Mouse (Mus musculus) spleen, embryonic (tissue): Measurements from ENCODE around the gene Osbpl6.

Experiments
- CTCF ChIA-PET: fragments of 350-600 bp; sonication (Branson Sonifier 250); formaldehyde crosslinking; loops from one replicate; lab custom pipeline; 2022; lab: Charles Lee

The Osbpl6 gene

DNA sequence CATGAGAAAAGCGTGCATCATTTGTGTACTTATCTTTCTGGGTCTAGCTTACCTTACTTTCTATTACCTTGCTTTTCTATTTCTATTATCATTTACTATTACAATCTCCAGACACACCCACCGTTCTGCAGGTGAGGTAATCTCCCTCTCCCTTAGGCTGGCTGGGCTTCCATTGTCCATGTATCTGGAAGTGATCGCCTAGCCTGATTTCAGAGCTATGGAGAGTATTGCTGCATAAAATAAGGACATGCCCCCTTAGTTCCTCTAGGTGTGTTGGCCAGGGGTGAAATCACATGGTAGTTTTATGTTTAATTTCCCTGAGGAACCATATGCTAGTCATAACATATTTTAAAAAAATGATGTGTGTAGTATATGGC is 11.8 kb downstream of the Osbpl6 start:
- CTCF ChIA-PET, result no interaction called here

DNA sequence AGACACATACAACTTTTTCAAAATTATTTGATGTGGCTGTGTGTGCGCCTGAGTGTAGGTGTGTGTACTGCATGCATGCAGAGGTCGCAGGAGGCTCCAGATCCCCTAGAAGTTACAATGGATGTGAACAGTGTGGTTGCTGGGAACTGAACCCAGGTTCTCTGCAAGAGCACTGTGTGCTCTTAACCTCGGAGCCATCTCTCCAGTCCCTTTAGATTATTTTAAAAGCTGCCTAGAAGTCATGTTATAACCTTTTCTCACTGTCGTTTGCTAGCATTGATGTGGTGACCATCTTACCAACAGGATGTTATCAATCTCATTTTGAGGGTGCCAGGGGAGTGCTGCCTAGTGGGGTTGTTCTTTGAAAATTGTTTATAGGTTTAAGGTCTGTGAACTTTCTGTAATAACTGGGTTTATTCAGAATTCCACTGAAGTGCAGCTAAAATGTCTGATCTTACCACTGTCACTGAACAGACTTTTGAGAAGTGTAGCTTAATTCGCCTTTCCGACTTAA is 15.2 kb downstream of the Osbpl6 start:
- CTCF ChIA-PET, result no interaction called here

- CTCF ChIA-PET, result no interaction called here
These were observed 20.5 kb downstream of the Osbpl6 start for GRCm38 (mm10) chr2:76426816-76427215.

DNA sequence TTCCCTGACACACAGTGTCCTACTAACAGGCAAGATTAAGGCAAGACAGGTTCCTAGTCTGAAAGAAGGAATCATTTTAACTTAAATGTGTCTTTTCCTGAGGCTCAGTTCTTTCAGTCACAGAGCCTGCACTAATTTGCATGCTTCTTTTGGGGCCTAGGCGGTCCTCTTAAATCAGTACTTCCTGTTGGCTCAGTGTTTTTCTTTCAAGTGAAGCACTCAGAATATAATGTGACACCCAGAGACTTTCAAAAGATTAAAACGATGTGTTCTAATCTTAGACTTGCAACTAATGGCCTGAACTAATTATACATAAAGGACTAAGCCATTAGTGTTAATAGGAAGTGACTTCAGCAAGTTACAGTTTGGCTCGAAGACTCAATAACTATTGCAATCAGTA is 23.0 kb downstream of the Osbpl6 start:
- CTCF ChIA-PET, result no interaction called here

- CTCF ChIA-PET, result no interaction called here
These were observed 23.5 kb downstream of the Osbpl6 start for GRCm38 (mm10) chr2:76429855-76430254.

- CTCF ChIA-PET, result no interaction called here
These were observed 24.2 kb downstream of the Osbpl6 start for GRCm38 (mm10) chr2:76430539-76430938.

GRCm38 (mm10) chr2:76434224-76434623 is 27.9 kb downstream of the Osbpl6 start:
- CTCF ChIA-PET, result no interaction called here

DNA sequence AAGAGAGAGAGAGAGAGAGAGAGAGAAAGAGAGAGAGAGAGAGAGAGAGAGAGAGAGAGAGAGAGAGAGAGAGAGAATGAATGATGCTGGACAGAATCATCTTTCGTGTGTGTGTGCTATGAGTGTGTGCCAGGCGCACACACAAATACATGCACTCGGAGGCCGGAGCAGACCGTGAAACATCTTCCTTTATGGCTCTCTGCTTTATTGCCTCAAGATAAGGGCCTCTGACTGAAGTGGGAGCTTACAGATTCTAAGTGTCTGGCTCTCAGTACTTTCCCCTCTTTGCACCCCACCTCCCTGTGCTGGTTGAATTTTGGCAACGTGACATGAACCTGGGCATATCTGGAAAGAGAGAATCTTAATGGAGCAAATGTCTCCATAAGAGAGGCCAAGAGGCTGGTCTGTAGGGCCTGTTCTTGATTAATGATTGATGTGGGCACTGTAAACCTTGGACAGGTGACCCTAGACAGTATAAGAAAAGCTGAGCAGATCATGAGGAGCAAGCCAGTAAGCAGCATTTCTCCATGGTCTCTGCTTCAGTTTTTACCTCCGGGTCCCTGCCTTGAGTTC is 29.4 kb downstream of the Osbpl6 start:
- CTCF ChIA-PET, result no interaction called here

GRCm38 (mm10) chr2:76437372-76437771 is 31.1 kb downstream of the Osbpl6 start:
- CTCF ChIA-PET, result no interaction called here

DNA sequence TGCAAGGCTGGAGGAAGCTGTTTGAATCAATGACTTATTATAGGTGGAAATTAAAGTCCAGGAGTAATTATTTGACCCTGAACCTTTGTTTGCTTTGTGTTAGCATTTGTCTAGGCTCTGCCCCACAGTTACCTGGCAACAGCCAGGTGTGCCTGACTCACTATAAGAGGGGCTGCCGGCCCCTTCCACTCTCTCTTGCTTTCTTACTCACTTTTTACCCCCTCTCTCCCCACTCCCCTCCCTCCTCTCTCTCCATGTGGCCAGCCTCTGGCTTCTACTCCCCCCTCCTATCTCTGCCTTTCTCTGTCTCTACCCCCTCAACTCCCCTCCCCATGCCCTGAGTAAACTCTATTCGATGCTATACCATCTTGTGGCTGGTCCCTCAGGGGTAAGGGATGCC is 33.2 kb downstream of the Osbpl6 start:
- CTCF ChIA-PET, result no interaction called here

DNA sequence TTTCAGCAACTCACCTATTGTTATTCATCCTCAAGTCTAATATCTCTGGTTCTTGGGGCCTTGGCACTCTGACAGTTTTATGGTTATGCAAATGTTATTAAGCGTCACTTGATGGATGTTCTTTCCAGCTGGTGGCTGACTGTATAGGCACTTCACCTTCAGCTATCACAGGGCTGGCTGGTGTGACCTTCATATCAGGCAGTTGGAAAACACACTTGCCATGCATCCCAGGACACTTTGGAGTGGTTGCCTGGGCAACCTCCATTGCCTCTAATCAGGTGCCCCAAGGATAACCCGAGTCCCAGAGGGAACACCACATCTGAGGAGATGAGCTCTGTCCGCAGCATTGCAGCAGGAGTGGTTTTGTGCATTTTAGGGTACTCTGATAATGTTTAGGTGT is 35.8 kb downstream of the Osbpl6 start:
- CTCF ChIA-PET, result no interaction called here

DNA sequence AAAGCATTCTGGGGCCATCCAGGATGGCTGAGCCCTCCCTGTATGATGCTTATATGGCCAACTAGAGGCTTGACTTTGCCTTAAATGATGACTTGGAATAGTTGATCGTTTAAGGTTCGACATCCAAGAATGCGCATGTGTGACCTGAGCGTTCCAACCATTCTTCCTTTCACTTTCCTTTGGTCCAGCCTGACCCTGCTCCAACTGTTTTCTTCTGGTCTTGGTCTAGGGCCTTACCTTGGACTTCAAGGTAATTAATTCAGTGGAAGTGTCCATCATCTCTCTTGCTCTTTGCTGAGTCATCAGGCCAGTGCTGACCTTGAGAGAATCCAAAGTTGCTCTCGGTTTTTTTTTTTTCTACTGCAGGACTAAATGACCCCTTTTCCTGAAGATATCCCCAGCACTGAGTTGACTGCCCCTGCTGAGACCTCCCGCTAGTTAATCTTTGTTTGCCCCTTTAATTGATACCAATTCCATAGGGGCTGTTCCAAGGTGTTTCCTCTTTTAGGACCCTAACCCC is 43.6 kb downstream of the Osbpl6 start:
- CTCF ChIA-PET, result no interaction called here

GRCm38 (mm10) chr2:76466723-76467122 is 60.4 kb downstream of the Osbpl6 start:
- CTCF ChIA-PET, result no interaction called here

- CTCF ChIA-PET, result no interaction called here
These were observed 61.9 kb downstream of the Osbpl6 start for GRCm38 (mm10) chr2:76468204-76468603.

DNA sequence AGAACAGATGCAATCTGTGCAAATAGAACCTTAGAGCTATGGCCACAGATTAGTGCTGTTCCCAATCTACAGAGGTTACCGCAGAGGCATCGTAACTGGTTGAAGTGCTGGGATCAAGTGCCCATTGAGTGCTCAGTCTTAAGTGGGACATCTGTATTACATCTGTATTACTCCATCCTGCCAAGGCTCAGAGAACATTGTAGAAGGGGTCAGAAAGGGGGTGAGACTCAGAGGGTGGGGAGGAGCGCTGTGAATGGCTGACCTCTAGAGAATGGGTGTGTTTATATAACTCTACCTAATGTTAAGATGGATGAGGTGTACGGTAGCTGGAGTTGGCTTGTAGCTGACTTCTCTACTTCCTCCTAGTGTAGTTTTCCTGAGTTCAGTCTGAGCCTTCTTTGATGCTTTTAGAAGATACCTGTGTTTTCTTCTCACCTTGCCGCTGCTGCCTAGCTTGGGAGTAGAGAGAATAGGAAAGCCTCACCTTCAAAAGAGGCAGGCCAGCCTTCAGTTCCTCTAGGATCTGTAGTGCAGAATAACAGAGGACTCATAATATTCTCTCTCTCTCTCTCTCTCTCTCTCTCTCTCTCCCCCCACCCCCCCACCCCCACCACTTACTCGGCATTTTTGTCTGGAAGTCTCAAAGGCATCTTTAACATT is 62.9 kb downstream of the Osbpl6 start:
- CTCF ChIA-PET, result no interaction called here

DNA sequence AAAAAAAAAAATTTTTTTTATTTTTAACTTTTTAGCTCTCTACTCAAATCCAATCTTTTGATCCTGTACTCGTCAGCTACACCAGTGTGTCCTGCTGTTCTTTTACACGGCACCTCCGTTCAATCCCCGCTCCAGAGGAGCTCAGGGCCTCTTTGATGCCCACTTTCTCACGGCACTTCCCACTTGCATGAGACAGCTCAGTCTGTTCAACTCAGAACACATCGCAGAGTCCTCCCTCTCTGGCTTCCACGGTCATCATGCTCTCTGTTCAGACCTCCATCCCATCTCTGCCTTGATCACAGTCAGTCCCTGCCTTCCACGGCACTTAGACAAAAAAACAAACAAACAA is 63.4 kb downstream of the Osbpl6 start:
- CTCF ChIA-PET, result no interaction called here

GRCm38 (mm10) chr2:76470391-76470790 is 64.1 kb downstream of the Osbpl6 start:
- CTCF ChIA-PET, result no interaction called here

DNA sequence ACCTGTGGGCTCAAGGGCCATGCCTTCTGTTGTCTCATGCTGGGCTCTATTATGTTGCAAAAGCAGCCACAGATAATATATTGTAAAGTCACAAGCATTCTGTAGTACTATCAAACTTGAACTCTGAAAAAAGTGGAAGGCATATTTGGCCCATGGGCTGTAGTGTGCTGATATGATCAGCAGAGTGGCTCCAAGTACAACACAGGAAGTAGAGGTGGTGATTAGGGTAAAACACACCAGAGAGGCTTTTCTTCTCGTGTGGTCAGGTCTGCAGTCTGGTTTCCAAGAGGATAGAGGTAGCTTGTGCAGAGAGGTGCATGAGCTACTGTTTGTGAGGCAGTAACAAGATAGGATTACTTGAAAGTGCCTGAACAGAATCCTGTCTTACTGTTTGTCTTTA is 69.5 kb downstream of the Osbpl6 start:
- CTCF ChIA-PET, result no interaction called here

- CTCF ChIA-PET, result no interaction called here
These were observed 82.5 kb downstream of the Osbpl6 start for GRCm38 (mm10) chr2:76488764-76489163.

GRCm38 (mm10) chr2:76490198-76490597 is 83.9 kb downstream of the Osbpl6 start:
- CTCF ChIA-PET, result no interaction called here

DNA sequence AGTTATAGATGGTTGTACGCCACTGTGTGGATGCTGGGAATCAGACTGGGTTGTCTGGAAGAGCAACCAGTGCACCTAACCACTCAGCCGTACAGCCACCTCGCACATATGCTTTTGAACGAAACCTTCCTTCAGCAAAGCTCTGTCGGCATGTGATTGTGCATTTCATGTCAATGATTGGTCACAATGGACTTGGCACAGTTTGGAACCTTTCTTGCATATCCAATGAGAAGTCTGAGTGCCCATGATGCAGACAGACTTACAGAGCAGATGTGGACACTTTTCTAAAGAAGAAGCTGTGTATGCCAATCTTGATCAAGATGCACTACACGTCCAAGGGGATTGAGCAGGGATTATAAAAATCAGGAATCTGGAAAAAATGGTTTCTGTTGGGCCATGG is 85.1 kb downstream of the Osbpl6 start:
- CTCF ChIA-PET, result no interaction called here

- CTCF ChIA-PET, result no interaction called here
These were observed 85.9 kb downstream of the Osbpl6 start for GRCm38 (mm10) chr2:76492224-76492623.

DNA sequence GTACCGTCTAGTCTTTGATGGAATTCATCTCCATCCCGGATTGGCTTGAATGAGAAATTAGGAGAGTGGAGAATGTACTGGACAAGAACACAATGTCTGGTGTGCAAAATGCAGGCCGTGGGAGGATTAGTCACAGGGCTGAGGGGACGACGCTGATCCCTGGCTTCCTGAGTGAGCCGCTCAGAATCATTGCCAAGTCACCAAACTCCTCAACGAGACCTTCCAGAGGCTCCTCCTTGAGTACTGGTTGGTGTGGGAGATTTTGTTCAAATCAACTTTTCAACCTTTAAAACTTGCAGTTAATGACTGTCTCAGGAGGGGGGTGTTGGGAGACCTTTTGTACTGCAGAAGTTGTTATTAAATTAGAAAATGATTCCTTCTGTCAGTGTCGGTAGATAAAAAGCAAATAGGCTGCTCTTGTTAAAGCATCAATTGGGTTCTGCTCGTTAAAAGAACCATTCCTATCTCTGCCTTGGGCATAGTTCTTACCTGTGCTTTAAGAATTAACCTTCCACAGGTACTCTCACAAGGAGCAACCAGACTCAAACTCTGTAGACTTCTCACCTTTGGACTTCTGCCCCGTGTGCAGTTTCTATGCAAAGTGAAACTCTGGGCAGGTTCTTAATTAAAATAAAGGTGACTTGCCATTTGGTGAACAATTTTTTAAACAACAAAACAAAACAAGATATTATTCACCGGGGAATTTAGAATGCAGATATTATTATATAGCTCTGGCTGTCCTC is 89.9 kb downstream of the Osbpl6 start:
- CTCF ChIA-PET, result no interaction called here
